Mouse (Mus musculus) neural tube, embryonic 13.5 days (tissue): ENCODE measurements around the gene Xlr3a. TPM values are rescaled to one million over a fixed set of nuclear protein-coding genes. Genes with fewer than 3 reads are reported as not detected.
"Not testable (repeated sequence)": the region's sequence is repeated elsewhere in the genome, so short reads cannot be mapped to it uniquely, and the experiment has no call there.

Experiments used
- ATAC-seq: fragments of 200-750 bp; cut with Nextera tagmentation; 2 replicates; pipeline ENCODE4 v1.8.0; 2017; ENCODE audit warnings: low read depth, mild to moderate bottlenecking, moderate TSS enrichment, moderate library complexity
- H3K27ac ChIP-seq: fragments of 300-500 bp; sonication (generic); replicated peaks from 2 replicates; pipeline ENCODE4 v1.5.1; 2015; ENCODE audit warnings: moderate library complexity, mild to moderate bottlenecking, inconsistent platforms
- H3K27me3 ChIP-seq: fragments of 300-500 bp; sonication (generic); 2 replicates; pipeline ENCODE4 v1.6.1; 2015; ENCODE audit warnings: mild to moderate bottlenecking, inconsistent platforms
- H3K36me3 ChIP-seq: fragments of 300-500 bp; sonication (generic); 2 replicates; pipeline ENCODE4 v1.6.1; 2015; ENCODE audit warnings: mild to moderate bottlenecking, inconsistent platforms
- H3K4me1 ChIP-seq: fragments of 300-500 bp; sonication (generic); replicated peaks from 2 replicates; pipeline ENCODE4 v1.6.1; 2015; ENCODE audit warnings: inconsistent platforms
- H3K4me2 ChIP-seq: fragments of 300-500 bp; sonication (generic); 2 replicates; pipeline ENCODE4 v1.6.1; 2015; ENCODE audit warnings: inconsistent platforms, mild to moderate bottlenecking, moderate library complexity
- H3K4me3 ChIP-seq: fragments of 300-500 bp; sonication (generic); 2 replicates; pipeline ENCODE4 v1.5.1; 2015; ENCODE audit warnings: mild to moderate bottlenecking, inconsistent platforms
- H3K9ac ChIP-seq: fragments of 300-500 bp; sonication (generic); 2 replicates; pipeline ENCODE4 v1.6.1; 2015; ENCODE audit warnings: moderate library complexity, mild to moderate bottlenecking, inconsistent platforms
- H3K9me3 ChIP-seq: fragments of 300-500 bp; sonication (generic); 2 replicates; pipeline ENCODE4 v1.6.1; 2016; ENCODE audit warnings: inconsistent platforms
- WGBS: fragments of 180-500 bp; shearing (Covaris S2); methylation state at CpG from one replicate; pipeline ENCODE4 v1.1.7; 2015; 5-methylcytosine and 5-hydroxymethylcytosine counted together
- polyA plus RNA-seq: library from polyadenylated mRNA; unstranded; fragments of >200 nt; fragmentation: Nextera tagmentation; extraction: Ambion mirVana; gene quantifications from 2 replicates; pipeline ENCODE4 v1.2.1, GENCODE M21; 2015

Xlr3a gene
- 1.9 and 5.6 TPM in 2 replicates for polyA plus RNA-seq

- H3K9ac ChIP-seq, ATAC-seq, H3K4me2 ChIP-seq, H3K4me3 ChIP-seq, H3K4me1 ChIP-seq, H3K27me3 ChIP-seq, H3K9me3 ChIP-seq, H3K36me3 ChIP-seq, H3K27ac ChIP-seq: not testable (repeated sequence)
- WGBS = 66% methylated on average over 13 of the region's 13 CpGs
Measured at GRCm38 (mm10) chrX:73096941-73097508, at the start of gene Xlr3a. Gene Xlr3a (minus strand): TSS chrX:73097095.

GRCm38 (mm10) chrX:73143218-73143618, 46.3 kb upstream of the Xlr3a start:
- H3K4me2 ChIP-seq, H3K9ac ChIP-seq, H3K27ac ChIP-seq, H3K27me3 ChIP-seq, H3K4me3 ChIP-seq, H3K36me3 ChIP-seq, H3K9me3 ChIP-seq, H3K4me1 ChIP-seq: not testable (repeated sequence)
- ATAC-seq = peak; percentile 67
- no CpG with 5 or more reads among the region's 7 CpGs for WGBS

DNA sequence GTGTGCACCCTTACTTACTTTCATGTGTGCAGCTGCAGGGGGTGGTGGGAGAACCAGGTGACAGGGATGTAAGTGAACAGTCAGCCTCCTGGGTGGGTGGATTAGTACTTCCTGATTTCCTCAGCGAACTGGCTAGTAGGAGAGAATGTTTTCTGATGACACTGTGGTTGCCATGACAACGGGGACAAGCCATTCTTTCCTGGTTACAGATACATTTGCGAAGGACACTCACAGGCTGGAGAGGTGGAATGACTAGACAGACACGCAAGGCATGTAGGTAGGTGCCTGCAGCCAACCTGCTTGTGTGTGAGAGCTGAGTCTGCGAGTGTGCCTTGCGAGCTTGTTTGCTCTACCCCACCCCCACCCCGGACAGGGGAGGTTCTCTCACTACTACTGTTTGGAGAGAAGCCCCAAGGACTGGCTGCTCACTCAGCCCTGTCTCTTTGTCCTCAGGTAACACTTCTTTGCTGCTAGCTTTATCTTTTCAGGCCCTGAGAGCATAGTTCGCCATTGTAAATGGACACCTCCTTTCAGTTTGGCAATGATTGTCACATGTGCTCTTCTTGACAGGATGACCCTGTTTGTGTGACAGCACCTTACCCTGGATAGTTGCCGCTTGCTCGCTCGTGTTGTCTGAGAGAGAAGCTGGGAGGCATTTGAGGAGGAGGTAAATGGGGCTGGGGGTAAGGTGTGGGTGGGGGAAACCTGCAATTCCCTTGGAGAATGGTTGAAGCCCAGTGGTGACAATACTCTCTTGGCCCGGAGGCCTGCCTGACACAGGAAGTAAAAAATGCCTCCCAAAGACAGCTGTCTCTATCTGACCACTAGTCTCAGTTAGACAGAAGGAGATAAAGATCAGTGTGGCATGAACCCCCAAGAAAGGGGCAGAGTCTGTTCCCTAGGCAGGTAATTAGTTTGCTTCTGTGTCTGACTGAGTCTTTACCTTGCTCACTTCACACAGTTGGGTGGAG, 26.2 kb upstream of the Xlr3a start:
- H3K36me3 ChIP-seq, H3K4me2 ChIP-seq, H3K4me1 ChIP-seq, H3K27me3 ChIP-seq, H3K9me3 ChIP-seq, H3K4me3 ChIP-seq, H3K27ac ChIP-seq, H3K9ac ChIP-seq: not testable (repeated sequence)
- ATAC-seq = peak; percentile 53; the same call in 1 of the 2 replicates
- no CpG with 5 or more reads among the region's 12 CpGs for WGBS

DNA sequence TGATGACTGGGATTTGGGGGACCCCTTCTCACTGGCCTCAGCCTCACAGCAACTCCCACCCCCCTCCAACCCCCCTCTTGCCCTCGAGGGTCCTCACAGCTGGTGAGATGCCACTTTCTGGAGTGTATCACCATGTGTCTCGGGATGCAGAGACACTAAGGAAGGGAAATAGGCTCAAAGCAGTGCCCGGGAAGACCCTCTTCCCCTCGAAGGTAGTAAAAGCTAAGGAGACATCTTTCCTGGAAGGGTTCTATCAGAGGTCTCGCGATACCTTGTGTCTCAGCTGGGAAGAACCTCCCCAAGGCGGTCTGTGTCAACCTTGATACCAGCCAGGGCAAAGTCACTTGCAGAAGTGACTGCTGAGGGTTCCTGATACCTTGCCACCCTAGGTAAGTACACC, 19.9 kb upstream of the Xlr3a start, which contains the start of gene Gm14685:
Gm14685 (plus strand) TSS at position 301 of the 400 bp plus-strand sequence.
- no CpG with 5 or more reads among the region's 7 CpGs for WGBS
- not testable (repeated sequence) for H3K4me3 ChIP-seq, H3K4me2 ChIP-seq, H3K36me3 ChIP-seq, H3K27ac ChIP-seq, H3K9ac ChIP-seq, H3K27me3 ChIP-seq, ATAC-seq, H3K4me1 ChIP-seq, H3K9me3 ChIP-seq

DNA sequence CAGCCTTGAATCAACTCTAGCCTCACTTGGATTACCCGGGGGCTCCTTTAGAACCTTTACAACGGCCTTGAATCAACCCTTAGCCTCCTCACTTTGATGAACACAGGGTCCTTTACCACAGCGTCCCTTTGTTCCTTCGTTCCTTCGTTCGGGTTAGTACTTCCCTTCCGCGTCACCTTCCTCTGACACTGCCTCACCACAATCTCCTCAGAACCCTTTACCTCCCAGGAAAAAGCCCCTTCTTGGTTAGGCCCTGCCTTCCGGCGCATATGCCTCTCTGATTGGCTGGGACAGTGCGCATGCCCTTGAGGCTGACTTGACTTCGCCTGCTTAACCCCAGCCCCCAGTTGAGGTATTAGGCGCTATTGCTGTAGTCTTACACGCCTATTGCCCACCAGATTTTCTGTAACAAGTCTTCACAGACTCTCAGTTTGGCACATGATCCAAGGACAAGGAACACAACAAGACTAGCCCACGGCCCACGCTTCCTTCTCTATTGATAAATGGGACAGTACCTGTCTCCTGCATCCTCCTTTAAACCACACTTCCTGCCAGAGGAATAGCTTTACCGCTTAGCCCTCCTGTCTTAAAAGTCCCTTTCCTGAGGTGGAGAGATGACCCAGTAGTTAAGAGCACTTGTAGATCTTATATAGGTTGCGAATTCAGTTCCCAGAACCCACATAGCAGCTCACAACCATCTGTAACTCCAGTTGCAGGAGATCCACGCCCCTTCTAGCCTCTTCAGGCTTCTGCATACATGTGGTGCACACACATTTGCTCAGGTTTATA, 14.4 kb downstream of the Xlr3a start, which contains the start of gene Xlr4a:
Xlr4a (minus strand) TSS at position 212 of the 789 bp plus-strand sequence.
- not testable (repeated sequence) for H3K9me3 ChIP-seq, H3K27me3 ChIP-seq, H3K27ac ChIP-seq, H3K4me3 ChIP-seq, H3K36me3 ChIP-seq, ATAC-seq, H3K4me2 ChIP-seq, H3K9ac ChIP-seq, H3K4me1 ChIP-seq
- 82% methylated on average over 19 of the region's 19 CpGs for WGBS

- ATAC-seq, H3K4me2 ChIP-seq, H3K27ac ChIP-seq, H3K4me3 ChIP-seq, H3K9me3 ChIP-seq, H3K9ac ChIP-seq, H3K36me3 ChIP-seq, H3K27me3 ChIP-seq: not testable (repeated sequence)
- H3K4me1 ChIP-seq = peaks cover 11% of the 10 kb centered on the region
- 57% methylated on average over 2 of the region's 5 CpGs for WGBS
Measured at GRCm38 (mm10) chrX:73066765-73067312, 30.1 kb downstream of the Xlr3a start.

DNA sequence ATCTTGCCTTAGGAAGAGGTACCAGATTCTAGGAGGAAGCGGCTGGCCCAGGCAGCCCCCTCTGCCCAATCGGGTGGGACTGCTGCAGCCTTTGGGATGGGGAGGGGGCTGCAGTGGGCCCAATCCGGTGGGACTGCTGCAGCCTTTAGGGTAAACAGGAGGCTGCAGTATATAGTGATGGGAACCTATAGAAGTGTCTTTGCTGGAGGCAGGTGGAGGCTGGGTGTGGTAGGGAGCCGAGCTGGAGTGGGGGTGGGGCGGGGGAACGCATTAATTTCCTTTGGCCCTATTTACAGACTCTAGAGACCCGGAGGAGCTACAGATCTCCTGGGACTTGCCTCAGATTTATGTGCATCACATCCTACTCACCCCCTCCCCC, 32.5 kb downstream of the Xlr3a start, which contains the start of gene Pnma3:
Pnma3 (plus strand) TSS at position 373 of the 379 bp plus-strand sequence.
- Histone ChIP-seq H3K27ac (no peak within 1 kb of the TSS), H3K36me3 (no peaks in the 10 kb centered on the region), H3K4me1 (peaks cover 11% of the 10 kb centered on the region), H3K4me2 (peak within 1 kb of the TSS; percentile 60), H3K27me3 (no peaks in the 10 kb centered on the region), H3K9me3 (no peaks in the 10 kb centered on the region), H3K9ac (peak within 1 kb of the TSS; percentile 68), H3K4me3 (peak within 1 kb of the TSS; percentile 37)
- ATAC-seq = peak; percentile 49
- WGBS = 21% methylated on average over 7 of the region's 7 CpGs

DNA sequence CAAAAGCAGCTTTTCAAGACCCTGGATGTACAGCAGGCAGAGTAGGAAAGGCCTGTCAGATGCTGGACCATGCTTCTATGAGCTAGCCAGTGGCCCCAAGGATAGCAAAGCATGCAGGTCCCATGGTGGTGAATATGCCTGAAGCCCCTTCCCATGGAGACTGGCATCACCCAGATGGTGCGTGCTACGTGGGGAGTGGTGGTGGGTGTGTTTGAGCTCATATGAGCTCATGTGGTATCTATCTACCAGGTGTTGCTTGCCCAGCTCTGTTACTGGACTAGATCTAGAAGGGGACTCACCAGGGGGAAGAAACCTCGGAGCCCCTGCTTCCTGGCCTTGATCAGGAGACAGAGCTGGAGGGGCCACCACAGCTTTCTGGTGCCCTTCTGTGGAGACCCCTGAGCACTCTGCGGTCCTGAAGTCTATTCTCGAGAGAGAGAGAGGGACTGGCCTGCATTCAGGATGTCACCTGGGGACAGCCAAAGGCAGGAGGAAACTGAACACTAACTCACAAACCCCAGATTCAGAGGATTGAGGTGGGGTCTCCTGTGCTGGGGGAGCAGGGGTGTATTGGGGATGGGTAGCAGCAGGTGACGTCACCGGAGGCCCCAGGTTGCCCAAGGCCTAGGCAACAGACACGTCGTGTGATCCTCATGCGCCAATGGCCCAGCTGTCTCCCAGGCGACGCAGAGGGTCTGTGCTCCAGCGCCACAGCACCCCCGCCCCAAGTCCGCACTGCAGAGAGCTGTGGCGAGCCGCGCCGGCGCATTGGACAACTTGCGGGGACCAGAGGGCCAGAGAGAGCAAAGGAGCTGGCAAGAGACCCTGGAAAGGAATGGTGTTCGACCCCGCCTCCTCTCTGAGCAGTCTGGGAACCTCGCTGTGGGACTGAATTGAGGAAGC, 33.1 kb downstream of the Xlr3a start:
- peaks cover 11% of the 10 kb centered on the region for H3K4me1 ChIP-seq
- H3K27ac ChIP-seq = no peak overlapping the region
- 36% methylated on average over 24 of the region's 24 CpGs for WGBS
- H3K36me3 ChIP-seq = no peaks in the 10 kb centered on the region
- peak overlapping the region; percentile 68 for H3K9ac ChIP-seq
- no peaks in the 10 kb centered on the region for H3K27me3 ChIP-seq
- peak overlapping the region; percentile 60 for H3K4me2 ChIP-seq
- H3K4me3 ChIP-seq = peak overlapping the region; percentile 37
- no peaks in the 10 kb centered on the region for H3K9me3 ChIP-seq
- ATAC-seq = peak; percentile 95

DNA sequence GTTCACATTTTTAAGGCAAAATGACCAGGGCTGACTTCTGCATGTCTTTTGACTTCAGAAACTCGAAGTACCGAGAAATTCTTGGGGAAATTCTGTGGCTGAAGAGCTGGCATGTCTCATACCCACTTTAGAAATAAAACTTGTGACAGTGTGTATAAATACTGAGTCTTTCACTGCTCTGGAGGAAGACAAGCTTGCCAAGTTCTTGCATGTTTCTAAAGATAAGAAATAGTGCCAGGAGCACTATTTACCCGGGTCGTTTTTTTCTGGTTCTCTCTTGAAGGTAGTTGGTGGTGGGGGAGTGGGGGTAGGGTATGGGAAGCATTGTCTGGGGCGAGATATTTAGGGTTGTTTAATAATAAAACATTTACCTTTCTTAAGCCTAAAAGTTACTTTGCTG, 34.6 kb downstream of the Xlr3a start:
- 44% methylated on average over 5 of the region's 5 CpGs for WGBS
- H3K4me3 ChIP-seq = no peak overlapping the region
- H3K27ac ChIP-seq = no peak overlapping the region
- ATAC-seq = no peak
- no peak overlapping the region for H3K4me2 ChIP-seq
- H3K9ac ChIP-seq = no peak overlapping the region
- H3K9me3 ChIP-seq = no peaks in the 10 kb centered on the region
- H3K4me1 ChIP-seq = peaks cover 11% of the 10 kb centered on the region
- no peaks in the 10 kb centered on the region for H3K27me3 ChIP-seq
- no peaks in the 10 kb centered on the region for H3K36me3 ChIP-seq

DNA sequence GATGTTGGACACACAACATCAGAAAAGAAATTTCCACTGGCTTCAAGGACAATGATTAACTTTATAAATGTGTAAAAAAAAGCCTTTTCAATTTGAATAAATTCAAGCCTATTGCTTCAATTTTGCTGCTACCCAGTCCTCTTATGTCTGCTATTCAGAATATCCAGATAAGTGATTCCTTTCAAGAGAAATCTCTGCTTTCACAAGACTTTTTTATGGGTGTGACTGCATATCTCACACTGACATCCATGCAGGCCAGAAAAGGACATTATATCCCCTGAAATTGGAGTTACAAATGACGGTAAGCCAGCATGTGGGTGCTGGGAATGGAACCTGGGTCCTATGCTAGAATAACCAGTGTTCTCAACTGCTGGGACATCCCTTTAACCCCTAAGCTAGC, 35.4 kb downstream of the Xlr3a start:
- no peaks in the 10 kb centered on the region for H3K27me3 ChIP-seq
- no peak overlapping the region for H3K4me3 ChIP-seq
- no peaks in the 10 kb centered on the region for H3K36me3 ChIP-seq
- H3K4me2 ChIP-seq = no peak overlapping the region
- H3K9ac ChIP-seq = no peak overlapping the region
- H3K27ac ChIP-seq = no peak overlapping the region
- 76% methylated on average over 1 of the region's 1 CpGs for WGBS
- no peaks in the 10 kb centered on the region for H3K9me3 ChIP-seq
- ATAC-seq = no peak
- H3K4me1 ChIP-seq = peaks cover 11% of the 10 kb centered on the region
